ENCODE assay signal across 6 mouse cellular contexts in the genomic region with DNA sequence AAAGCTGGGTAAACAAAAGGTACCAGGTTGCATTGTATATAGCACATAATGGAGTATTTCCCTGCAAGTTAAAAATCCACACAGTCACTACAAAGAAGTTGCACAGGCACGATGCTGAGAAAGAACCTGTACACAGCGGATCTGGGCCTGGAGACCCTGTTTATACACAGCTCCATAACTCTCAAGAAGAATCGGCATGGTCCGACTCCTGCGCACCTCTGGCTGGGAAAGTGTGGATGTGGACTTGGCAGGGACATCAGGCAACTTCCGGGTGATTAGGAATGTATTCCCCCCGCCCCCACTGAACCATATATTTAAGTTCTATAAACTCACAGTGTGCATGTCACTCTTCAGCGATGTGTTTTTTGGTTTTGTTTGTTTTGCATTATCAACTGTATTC.
DNase-seq lines count a peak whose midpoint lies in the region; TF ChIP-seq lines count a peak whose summit lies in the region.
"Not testable (repeated sequence)": the region's sequence is repeated elsewhere in the genome, so short reads cannot be mapped to it uniquely, and the experiment has no call there.

No protein-coding gene starts in this region.

- TF ChIP-seq CTCF in heart, adult 2 months (IDR thresholded peaks at IDR 0.05): not testable (repeated sequence)

- not testable (repeated sequence) for H3K27ac ChIP-seq in heart, adult 2 months

- H3K36me3 ChIP-seq in heart, adult 2 months (ENCODE audit: control insufficient read depth, insufficient read depth, low read length): not testable (repeated sequence)

- H3K9ac ChIP-seq in heart, adult 2 months (ENCODE audit: low read depth, low read length): not testable (repeated sequence)

- peak; percentile 5 for DNase-seq in gastrocnemius, postnatal 25 days
- peak; percentile 17 to 34 for DNase-seq in heart, adult 2 months
- DNase-seq in kidney, postnatal 14 days: peak; percentile 14
- DNase-seq in ovary, adult 18-20 months (ENCODE audit: low spot score): peak; percentile 6
- peak; percentile 49 for DNase-seq in testis, postnatal 10 days (ENCODE audit: low spot score)
- peak; percentile 5 for DNase-seq in urinary bladder, postnatal 14 days (ENCODE audit: low spot score)

- not testable (repeated sequence) for H3K4me1 ChIP-seq in heart, adult 2 months (ENCODE audit: control insufficient read depth, insufficient read depth, low read length)

- not testable (repeated sequence) for H3K4me3 ChIP-seq in heart, adult 2 months

- not testable (repeated sequence) for H3K27me3 ChIP-seq in heart, adult 2 months (ENCODE audit: control insufficient read depth, insufficient read depth, low read length)

- TF ChIP-seq EP300 in heart, adult 2 months (IDR thresholded peaks at IDR 0.05; ENCODE audit: insufficient read depth, low read depth, low read length): not testable (repeated sequence)

- not testable (repeated sequence) for H3K79me2 ChIP-seq in heart, adult 2 months (replicated peaks; ENCODE audit: control insufficient read depth, insufficient read depth, low read length)

- intact Hi-C loops in heart, adult 2 months (cut with DNase I): not testable (repeated sequence)

- TF ChIP-seq POLR2A in heart, adult 2 months (IDR thresholded peaks at IDR 0.05; ENCODE audit: insufficient read depth, low read depth, low read length): not testable (repeated sequence)

- 76% methylated on average over 8 of the region's 8 CpGs for WGBS in heart, adult 2 months
